Mouse (Mus musculus): ENCODE results near the gene Tubb4b. TPM values are rescaled to one million over a fixed set of nuclear protein-coding genes. Genes with fewer than 3 reads are reported as not detected.
A peak's percentile ranks its signal among the peaks of the same experiment; 100 is the strongest.

Tubb4b gene
- polyA plus RNA-seq, 1 experiment = 2,638 TPM

DNA sequence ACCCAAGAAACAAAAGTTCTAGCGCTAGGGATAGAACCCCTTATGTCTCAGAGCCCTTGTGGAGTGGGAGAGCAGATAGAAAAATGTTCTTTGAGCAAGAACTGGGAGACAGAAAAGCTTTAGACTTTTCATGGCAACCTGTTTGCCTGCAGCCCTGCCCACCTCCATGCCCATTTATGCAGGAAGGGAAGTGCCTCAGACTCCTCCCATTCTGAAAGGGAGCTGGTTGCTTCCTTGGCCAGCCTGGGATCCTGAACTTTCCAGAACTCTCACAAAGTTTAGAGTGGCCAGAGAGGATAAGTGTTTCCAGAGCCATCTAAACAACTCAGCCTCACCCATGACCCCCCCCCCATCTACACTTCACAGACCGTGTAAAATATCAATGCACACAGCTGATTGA lies 27.3 kb downstream of the Tubb4b start:
- H3K27ac ChIP-seq (ENCODE audit: control insufficient read depth, insufficient read depth, low read depth, low read length) = peak overlapping the region; percentile 70
- peaks cover 1% of the 10 kb centered on the region; the same call in 1 of the 2 replicates for H3K36me3 ChIP-seq (ENCODE audit: control insufficient read depth, insufficient read depth, low read length)
- TF ChIP-seq POLR2A (IDR thresholded peaks at IDR 0.05; ENCODE audit: control insufficient read depth, low read depth, low read length) (no peak), CTCF (IDR thresholded peaks at IDR 0.05; ENCODE audit: control insufficient read depth, insufficient read depth, insufficient replicate concordance, low read depth, low read length) (no peak)
- no peaks in the 10 kb centered on the region for H3K27me3 ChIP-seq (ENCODE audit: control insufficient read depth, insufficient read depth, low read length)
- H3K4me1 ChIP-seq (ENCODE audit: control insufficient read depth, insufficient read depth, low read length) = peaks cover 4% of the 10 kb centered on the region; the same call in 1 of the 2 replicates
- no peak overlapping the region for H3K4me3 ChIP-seq (ENCODE audit: control insufficient read depth, low read depth, low read length)

DNA sequence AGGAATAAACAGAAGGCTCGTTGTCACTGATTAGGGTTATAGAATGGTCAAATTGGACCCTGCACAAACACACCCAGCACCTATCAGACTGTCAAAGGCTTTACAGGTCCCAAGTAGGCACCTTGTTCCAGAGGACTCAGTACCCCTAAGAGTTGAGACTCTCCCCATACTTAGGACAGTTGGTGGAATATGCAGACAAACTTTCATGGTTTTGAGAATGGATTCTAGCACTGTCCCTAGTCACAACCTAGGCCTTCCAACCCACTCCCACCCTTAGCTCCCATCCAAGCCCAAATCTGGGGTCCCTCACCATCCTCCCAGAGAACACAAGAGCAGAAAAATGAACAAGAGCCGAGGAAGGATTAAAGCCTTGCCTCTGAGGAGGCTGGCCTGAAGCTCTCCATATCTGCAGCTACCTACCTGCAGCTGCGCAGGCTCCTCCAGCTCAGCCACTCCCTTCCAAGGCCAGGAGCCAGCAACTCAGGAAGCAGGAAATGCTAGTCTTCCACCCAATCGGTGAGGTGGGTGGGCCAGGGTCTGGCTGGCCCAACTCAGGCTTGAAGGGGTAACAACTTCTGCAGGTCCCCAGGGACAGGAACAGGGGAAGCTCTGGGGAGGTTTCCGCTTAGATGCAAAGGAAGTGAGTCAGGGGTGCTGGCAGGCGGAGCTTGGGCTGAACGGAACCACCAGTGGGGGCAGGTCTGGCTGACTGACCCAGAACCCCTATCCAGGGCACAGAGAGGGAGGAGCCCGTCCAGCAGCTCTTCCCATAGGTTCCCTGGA lies 28.1 kb downstream of the Tubb4b start, which contains the start of gene Tor4a:
Tor4a (minus strand) TSS at position 715 of the 783 bp plus-strand sequence.
- Histone ChIP-seq H3K4me3 (ENCODE audit: control insufficient read depth, low read depth, low read length) (peak within 1 kb of the TSS; percentile 66), H3K4me1 (ENCODE audit: control insufficient read depth, insufficient read depth, low read length) (peaks cover 4% of the 10 kb centered on the region; the same call in 1 of the 2 replicates), H3K27me3 (ENCODE audit: control insufficient read depth, insufficient read depth, low read length) (no peaks in the 10 kb centered on the region), H3K27ac (ENCODE audit: control insufficient read depth, insufficient read depth, low read depth, low read length) (peak within 1 kb of the TSS; percentile 70), H3K36me3 (ENCODE audit: control insufficient read depth, insufficient read depth, low read length) (peaks cover 1% of the 10 kb centered on the region; the same call in 1 of the 2 replicates)
- TF ChIP-seq POLR2A (IDR thresholded peaks at IDR 0.05; ENCODE audit: control insufficient read depth, low read depth, low read length) (no peak), CTCF (IDR thresholded peaks at IDR 0.05; ENCODE audit: control insufficient read depth, insufficient read depth, insufficient replicate concordance, low read depth, low read length) (no peak)

DNA sequence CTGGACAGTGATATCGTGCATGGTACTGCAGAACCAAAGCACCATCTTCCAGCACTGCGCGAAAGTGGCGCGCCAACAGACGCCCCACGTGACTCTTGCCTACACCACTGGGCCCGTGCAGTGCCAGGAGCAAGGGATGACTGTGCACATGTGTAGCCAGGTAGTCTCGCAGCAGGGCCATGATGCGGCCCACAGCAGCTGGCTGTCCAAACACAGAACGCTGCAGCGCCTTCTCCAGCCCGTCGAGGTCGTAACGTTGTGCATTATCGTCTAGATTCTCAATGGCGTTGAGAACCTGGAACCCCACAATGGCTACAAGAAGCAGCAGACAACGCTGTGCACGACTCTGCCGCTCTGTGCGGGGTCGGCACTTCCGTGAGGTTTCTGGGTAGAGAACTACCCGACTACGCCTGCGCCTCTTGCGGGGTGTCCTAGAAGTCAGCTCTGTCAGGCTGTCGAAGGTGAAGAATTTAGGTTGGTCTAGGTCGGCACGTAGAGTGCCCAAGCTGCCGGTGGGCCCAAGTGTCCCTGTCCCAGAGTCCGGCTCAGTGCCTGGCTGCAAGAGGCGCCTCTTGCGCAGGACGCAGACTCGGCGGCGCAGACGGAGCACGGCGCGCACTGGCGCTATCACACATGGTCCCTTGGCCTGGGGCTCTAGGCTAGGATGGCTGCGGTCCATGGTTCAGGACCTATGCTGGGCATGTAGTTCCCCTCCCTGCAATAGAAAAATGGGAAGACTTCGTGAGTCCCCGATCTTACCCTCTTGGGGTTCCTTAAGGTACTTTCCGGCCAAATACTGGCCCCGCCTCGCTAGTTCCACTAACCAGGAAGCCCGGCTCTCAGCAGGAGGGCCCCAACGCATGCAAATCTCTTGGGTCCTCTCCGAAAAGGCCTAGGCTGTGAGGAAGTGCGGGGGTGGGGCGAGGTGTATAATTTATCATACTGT lies 29.0 kb downstream of the Tubb4b start:
- H3K36me3 ChIP-seq (ENCODE audit: control insufficient read depth, insufficient read depth, low read length) = no peaks in the 10 kb centered on the region
- peak overlapping the region; percentile 70; the same call in 1 of the 2 replicates for H3K27ac ChIP-seq (ENCODE audit: control insufficient read depth, insufficient read depth, low read depth, low read length)
- no peaks in the 10 kb centered on the region for H3K27me3 ChIP-seq (ENCODE audit: control insufficient read depth, insufficient read depth, low read length)
- H3K4me1 ChIP-seq (ENCODE audit: control insufficient read depth, insufficient read depth, low read length) = peaks cover 4% of the 10 kb centered on the region; the same call in 1 of the 2 replicates
- peak overlapping the region; percentile 66 for H3K4me3 ChIP-seq (ENCODE audit: control insufficient read depth, low read depth, low read length)
- no peak for TF ChIP-seq POLR2A (IDR thresholded peaks at IDR 0.05; ENCODE audit: control insufficient read depth, low read depth, low read length)
- TF ChIP-seq CTCF (IDR thresholded peaks at IDR 0.05; ENCODE audit: control insufficient read depth, insufficient read depth, insufficient replicate concordance, low read depth, low read length) = no peak

DNA sequence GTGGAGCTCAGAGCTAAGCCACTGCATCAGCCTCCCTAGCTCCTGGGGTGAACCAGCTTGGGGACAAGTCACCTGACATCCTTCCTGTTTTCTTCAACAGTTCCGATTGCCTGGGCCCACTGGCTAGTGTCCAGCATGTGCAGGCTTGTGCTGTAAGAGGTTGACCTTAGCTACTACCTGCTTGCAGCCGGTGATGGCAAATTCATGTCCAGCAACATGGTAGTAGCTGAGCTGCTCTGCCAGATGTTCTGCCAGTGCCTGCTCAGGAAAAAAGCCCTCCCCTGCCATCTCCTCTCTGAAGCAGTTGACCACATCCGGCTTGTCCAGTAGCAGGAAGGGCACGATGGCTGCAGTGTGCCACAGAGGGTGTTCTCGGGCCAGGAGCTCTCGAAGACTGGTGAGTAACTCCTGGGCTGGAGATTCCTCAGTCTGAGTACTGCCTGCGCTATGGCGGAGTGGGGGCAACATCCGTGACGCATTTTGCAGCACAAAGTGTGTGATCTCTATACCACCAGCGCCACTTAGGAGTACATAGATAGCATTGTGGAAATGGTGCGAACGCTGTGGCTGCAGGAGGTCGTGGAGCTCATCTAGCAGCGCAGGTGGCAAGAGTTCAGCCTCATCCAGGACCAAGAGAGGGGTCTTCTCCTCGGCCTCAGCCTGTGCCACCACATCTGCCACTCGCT lies 29.9 kb downstream of the Tubb4b start:
- TF ChIP-seq POLR2A (IDR thresholded peaks at IDR 0.05; ENCODE audit: control insufficient read depth, low read depth, low read length) = no peak
- TF ChIP-seq CTCF (IDR thresholded peaks at IDR 0.05; ENCODE audit: control insufficient read depth, insufficient read depth, insufficient replicate concordance, low read depth, low read length) = no peak
- H3K4me1 ChIP-seq (ENCODE audit: control insufficient read depth, insufficient read depth, low read length) = peaks cover 4% of the 10 kb centered on the region; the same call in 1 of the 2 replicates
- H3K27ac ChIP-seq (ENCODE audit: control insufficient read depth, insufficient read depth, low read depth, low read length) = no peak overlapping the region
- H3K36me3 ChIP-seq (ENCODE audit: control insufficient read depth, insufficient read depth, low read length) = no peaks in the 10 kb centered on the region
- no peak overlapping the region for H3K4me3 ChIP-seq (ENCODE audit: control insufficient read depth, low read depth, low read length)
- no peaks in the 10 kb centered on the region for H3K27me3 ChIP-seq (ENCODE audit: control insufficient read depth, insufficient read depth, low read length)

DNA sequence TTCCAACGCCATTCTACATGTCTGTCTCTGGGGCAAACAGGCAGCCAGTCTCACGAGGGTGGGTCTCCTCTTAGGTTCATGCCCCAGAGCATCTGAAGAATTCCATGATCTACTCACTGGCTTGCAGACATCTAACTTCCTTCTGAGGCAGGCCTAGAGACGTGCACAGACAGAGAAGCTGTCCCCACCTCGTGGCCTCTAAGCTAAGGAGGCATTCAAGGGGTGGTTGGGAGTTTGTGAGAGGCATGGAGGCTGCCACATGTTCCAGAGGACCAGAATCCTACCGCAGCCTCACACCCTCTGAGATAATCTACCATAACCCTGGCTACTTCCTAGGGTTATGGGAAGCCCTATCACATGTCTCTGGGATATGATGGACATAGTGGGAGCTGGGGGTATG lies 30.5 kb downstream of the Tubb4b start:
- no peak for TF ChIP-seq POLR2A (IDR thresholded peaks at IDR 0.05; ENCODE audit: control insufficient read depth, low read depth, low read length)
- TF ChIP-seq CTCF (IDR thresholded peaks at IDR 0.05; ENCODE audit: control insufficient read depth, insufficient read depth, insufficient replicate concordance, low read depth, low read length) = no peak
- H3K27ac ChIP-seq (ENCODE audit: control insufficient read depth, insufficient read depth, low read depth, low read length) = no peak overlapping the region
- no peak overlapping the region for H3K4me3 ChIP-seq (ENCODE audit: control insufficient read depth, low read depth, low read length)
- peaks cover 4% of the 10 kb centered on the region; the same call in 1 of the 2 replicates for H3K4me1 ChIP-seq (ENCODE audit: control insufficient read depth, insufficient read depth, low read length)
- H3K27me3 ChIP-seq (ENCODE audit: control insufficient read depth, insufficient read depth, low read length) = no peaks in the 10 kb centered on the region
- H3K36me3 ChIP-seq (ENCODE audit: control insufficient read depth, insufficient read depth, low read length) = no peaks in the 10 kb centered on the region

DNA sequence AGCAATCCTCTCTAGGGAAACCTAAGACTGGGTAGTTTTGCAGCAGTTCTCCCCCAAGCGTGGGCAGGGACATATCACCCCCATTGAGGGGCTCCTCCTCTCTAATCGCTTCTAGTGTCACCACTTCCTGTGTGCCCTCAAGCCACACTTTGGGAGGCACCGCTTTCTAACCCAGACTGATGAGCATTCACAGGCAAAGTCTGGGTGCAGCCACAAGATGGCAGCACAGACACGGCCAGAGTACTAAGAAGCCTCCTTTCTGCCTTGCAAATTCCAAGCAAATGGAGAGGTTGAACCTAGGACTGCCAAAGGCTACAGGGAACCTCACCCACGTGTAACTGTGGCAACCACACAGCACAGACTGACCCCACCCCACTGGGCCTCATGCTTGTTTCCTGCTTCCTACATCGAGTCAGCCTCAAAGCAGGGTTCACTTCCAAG lies 31.2 kb downstream of the Tubb4b start:
- H3K27me3 ChIP-seq (ENCODE audit: control insufficient read depth, insufficient read depth, low read length) = no peaks in the 10 kb centered on the region
- peak; percentile 78; the same call in 1 of the 2 replicates for TF ChIP-seq CTCF (IDR thresholded peaks at IDR 0.05; ENCODE audit: control insufficient read depth, insufficient read depth, insufficient replicate concordance, low read depth, low read length)
- no peak for TF ChIP-seq POLR2A (IDR thresholded peaks at IDR 0.05; ENCODE audit: control insufficient read depth, low read depth, low read length)
- no peaks in the 10 kb centered on the region for H3K36me3 ChIP-seq (ENCODE audit: control insufficient read depth, insufficient read depth, low read length)
- H3K27ac ChIP-seq (ENCODE audit: control insufficient read depth, insufficient read depth, low read depth, low read length) = no peak overlapping the region
- peaks cover 4% of the 10 kb centered on the region; the same call in 1 of the 2 replicates for H3K4me1 ChIP-seq (ENCODE audit: control insufficient read depth, insufficient read depth, low read length)
- H3K4me3 ChIP-seq (ENCODE audit: control insufficient read depth, low read depth, low read length) = no peak overlapping the region

All from testis, adult 2 months (tissue).